Mouse (Mus musculus) large intestine, adult 2 months (tissue): Measurements from ENCODE around the gene Znrd1. TPM values are rescaled to one million over a fixed set of nuclear protein-coding genes. Genes with fewer than 3 reads are reported as not detected.

Source experiments
- DNase-seq: peaks from one replicate; pipeline ENCODE4 v3.0.0-alpha.2; 2012; ENCODE audit warnings: low read depth, low spot score
- WGBS: fragments of 180-500 bp; shearing (Covaris S2); methylation state at CpG from one replicate; pipeline ENCODE4 v1.1.7; 2018; 5-methylcytosine and 5-hydroxymethylcytosine counted together
- polyA plus RNA-seq: library from polyadenylated mRNA; depleted of rRNA; stranded (reverse); fragments of >200 nt; gene quantifications from 2 replicates; pipeline ENCODE4 v1.2.3, GENCODE M21; 2012; rRNA removed

Znrd1 gene
- polyA plus RNA-seq, 1 experiment: 49.6 TPM

DNA sequence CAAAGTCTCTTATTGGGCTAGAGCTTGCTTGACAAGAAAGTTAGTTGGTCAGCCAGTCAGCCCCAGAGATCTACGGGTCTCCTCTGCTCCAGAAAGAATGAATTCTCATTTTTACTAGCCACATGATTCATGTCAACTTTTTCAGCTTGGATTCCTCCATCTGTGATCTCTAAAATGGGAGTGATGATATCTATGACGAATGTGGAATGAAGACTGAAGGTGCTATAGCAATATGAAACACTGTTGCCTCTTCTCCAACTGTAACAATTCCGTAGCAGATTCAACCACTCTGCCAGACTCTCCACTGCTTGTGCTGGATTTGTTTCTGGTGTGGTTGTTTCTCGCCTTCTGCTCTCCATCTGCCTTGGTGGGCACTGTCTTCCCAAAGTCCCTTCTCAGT lies 27.2 kb downstream of the Znrd1 start:
- DNase-seq: no peak
- WGBS: 85% methylated on average over 4 of the region's 4 CpGs

DNA sequence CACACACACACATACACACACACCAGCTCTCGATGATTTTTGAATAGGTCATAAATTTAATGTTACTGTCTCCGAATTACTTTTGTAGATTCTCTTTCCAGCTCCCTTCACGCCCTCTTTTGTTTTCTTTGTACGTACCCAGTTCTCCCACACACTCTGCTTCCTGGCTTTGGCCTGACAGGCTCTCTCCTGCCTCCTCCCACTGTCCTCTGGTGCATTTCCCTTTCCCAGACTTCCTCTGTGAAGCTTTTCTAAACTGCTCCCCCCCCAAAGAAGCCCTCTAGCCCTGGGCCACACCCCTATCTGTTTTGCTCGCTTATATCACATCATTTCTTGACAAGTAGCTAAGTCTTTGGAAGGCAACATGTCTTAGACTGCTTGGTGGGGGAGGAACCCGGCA lies 28.1 kb downstream of the Znrd1 start:
- DNase-seq: no peak
- 52% methylated on average over 6 of the region's 6 CpGs for WGBS

DNA sequence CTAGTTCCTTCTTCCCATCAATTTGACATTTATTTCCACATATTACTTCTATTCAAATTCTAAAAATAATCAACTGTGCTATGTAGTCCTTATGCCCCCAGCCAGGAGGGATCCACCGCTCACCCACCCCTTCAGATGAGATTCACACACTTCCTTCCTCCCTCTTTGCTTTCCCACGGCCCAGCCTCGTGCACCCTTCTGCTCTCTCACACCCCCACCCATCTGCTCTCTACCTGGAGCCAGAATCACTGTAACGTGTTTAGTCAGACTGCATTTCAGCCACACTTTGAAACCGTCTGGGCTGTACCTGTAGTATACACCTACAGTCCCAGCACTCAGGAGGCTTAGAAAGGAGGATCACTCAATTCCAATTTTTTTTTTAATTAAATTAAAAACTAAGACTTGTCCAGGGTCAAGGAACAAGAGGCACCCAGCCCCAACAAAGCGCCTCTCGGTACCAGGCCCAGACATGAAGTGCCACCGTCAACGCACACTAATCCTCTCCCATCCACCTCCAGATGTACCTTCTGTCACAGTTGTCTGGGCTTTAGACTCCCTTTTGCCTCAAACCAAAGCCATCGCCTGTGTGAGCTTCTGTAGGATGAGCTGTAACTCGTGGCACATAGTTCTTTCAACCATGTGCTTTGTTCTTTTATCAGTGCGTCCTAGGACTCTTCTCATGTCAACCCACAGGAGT lies 29.0 kb downstream of the Znrd1 start:
- WGBS: 66% methylated on average over 12 of the region's 12 CpGs
- no peak for DNase-seq

DNA sequence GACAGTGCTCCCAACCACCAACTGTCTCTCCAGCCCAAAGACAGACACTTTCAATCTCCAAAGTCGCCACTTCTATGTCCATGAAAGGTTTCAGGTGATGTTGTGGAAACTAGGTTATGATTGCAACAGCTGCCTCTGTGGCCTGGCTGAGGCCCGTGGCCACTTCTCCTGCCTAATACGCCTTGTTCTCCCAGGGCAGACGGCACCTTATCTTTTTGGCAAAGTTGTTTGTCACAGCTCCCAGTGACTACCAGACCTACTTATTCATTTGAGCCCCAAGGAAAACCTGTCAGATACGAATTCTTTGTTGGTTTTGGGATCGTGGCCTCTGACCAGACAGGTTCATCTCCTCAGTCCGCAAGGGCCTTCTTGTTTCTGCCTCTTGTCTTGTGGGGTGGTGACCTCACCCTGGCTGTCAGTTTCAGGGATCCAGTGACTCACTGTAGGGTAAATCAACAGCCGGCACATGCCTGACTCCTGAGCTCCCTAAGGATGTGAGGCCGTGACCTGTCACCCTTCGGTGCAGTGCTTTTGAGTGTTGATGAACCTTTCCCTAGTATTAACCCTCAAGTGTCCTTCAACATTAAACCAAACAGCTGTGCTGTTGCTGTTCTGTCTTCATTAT lies 30.8 kb downstream of the Znrd1 start:
- DNase-seq: no peak
- 53% methylated on average over 10 of the region's 10 CpGs for WGBS

DNA sequence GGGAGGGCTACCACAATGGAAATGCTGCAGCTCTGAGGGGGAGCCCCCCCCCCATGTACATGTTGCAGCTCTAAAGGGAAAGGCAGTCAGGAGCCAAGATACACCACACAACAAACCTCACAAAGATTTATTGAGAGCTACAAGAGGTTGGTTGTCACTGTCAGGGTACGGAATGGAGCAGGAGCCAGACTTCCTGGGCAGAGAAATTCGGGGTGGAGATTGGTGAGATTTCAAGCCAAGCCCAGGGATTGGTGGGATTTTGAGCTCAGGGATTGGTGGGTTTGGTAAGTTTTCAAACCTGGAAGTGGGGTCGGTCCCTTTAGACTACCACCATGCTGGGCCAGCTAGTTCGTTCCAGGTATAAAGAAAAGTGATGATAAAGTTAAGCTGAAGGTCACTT lies 34.9 kb downstream of the Znrd1 start:
- WGBS: 78% methylated on average over 4 of the region's 4 CpGs
- DNase-seq: no peak

DNA sequence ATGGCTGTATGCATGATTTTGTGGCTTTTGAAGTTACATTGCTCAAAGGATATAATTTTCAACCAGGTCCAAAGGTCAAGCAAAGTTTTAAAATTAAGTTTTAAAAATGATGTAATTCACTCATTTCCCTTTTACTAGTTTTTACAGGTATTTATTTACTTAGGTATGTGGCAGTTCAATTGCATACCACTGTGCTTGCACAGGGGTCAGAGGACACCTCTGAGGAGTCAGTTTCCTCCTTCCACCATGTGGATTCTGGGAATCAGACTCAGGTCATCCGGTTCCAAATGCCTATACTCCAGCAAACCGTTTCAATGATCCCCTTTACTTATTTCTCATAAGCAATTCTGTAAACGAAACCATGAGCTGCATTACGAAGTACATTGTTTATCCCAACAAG lies 35.6 kb downstream of the Znrd1 start:
- 49% methylated on average over 4 of the region's 4 CpGs for WGBS
- no peak for DNase-seq

DNA sequence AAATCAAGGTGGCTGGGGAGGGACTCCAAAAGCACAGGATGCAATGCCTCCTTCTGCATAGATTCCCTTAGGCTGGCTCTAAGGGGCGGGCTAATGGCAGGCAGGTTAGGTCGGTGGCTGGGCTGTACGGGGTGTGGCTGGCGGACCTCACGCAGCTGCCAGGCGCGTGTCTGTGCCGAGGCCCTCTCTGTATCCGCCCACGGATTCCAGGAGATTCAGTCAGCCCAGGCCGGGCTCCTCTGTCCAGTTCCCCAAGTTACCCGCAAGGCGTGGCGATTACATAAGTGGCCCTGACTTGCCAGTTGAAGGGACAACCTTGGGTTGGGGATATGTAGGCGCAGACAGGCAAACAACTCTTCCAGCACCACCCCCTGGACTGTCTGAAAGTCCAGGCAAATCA lies 38.1 kb downstream of the Znrd1 start:
- no peak for DNase-seq
- whole genome bisulfite sequencing: 13% methylated on average over 15 of the region's 15 CpGs

DNA sequence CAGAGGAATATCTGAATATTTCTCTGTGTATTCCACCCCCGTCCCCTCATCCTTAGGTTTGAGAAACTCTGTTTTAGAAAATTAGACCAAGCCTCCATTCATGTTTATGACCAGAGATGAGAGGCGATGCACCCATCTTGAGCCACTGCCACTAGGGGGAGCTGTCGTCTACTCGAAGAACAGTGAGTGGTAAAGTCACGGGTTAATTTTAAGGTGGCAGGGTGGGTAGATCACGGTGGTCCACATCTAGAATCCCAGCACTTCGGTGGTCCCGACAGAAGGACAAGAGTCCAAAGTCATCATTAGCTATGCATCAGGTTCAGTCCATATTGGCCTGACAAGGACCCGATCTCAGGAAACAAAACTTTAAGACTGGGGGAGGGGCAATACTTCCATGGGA lies 43.3 kb downstream of the Znrd1 start:
- DNase-seq: no peak
- 10% methylated on average over 9 of the region's 9 CpGs for WGBS

DNA sequence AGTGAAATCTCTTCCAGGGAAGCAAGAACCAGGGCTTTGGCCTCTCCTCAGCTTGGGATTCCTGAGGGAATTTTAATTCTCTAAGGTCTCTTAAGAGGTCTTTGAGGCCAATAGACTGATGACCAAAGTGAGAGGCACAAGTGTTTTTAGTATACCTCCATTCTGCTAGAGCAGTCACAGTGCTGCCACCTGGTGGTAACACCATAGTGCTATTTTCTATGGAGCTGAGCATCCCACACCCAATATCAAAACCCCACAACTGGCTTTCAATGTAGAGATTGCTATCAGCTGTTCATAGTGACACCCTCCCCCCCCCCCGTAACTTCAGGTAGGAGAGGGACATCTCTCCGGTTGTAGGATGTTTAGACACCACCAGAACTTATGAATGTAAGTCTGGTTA lies 44.3 kb downstream of the Znrd1 start:
- 8% methylated on average over 2 of the region's 2 CpGs for WGBS
- no peak for DNase-seq

DNA sequence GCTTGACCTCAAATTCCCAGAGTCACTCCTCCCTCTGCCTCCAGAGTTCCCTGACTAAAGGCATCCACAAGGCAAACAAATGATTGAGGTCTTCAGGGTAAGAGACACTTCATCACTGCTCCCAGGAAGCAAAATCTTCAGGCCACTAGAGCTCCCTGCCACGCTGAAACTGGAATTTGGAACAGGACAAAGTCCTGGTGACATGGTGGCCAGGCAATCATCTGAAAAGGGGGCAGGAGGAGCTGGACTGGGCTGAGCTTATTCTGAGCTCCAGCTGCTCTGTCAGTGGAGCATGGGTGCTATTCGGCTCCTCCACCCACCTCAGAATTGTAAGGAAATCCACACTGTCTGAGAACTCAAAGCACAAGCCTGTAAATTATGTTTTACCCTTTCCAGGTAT lies 46.3 kb downstream of the Znrd1 start:
- 32% methylated on average over 2 of the region's 2 CpGs for WGBS
- DNase-seq: no peak

DNA sequence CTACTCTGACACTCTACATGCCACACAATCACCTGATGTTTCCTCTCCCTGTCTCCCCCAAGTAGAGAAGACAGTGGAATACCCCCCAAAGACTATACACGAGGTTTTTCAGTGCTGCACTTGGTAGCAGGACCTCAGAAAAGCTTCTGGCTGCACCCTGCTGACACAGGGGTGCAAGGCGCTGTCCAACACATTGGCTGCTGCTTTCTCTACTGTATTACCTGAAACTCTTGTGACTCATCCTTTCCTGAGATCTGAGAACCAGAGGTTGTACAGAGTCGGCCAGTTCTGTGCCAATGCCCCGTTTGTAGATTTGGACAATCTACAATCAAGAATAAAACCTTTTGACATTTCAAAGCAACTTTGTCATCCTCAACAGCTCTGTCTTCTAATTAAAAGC lies 48.6 kb downstream of the Znrd1 start:
- WGBS: 67% methylated on average over 4 of the region's 4 CpGs
- DNase-seq: no peak

DNA sequence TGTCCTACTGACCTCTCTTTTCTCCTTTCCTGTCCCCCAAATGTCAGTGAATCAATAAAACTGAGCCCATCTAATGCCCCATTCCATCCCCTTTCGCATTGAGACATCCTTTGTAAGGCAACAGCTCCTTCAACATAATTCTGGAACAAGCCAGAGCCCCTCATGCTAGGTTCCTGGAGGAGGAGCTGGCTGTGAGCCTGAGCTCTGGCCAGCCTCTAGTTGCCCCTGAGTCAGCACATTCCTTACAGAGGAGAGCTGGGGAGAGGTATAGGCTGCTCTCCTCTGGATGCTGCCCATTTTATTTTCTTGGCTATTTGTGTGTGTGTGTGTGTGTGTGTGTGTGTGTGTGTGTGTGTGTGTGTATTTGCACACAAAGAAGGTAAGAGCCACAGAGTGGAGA lies 50.1 kb downstream of the Znrd1 start:
- WGBS: 59% methylated on average over 1 of the region's 1 CpGs
- DNase-seq: no peak

Other genes starting within 250 kb of the Znrd1 start
- not detected in 2 replicates for gene H2-M10.5, start 185.6 kb downstream of the Znrd1 start, polyA plus RNA-seq
- gene H2-M10.6, start 146.4 kb downstream of the Znrd1 start, polyA plus RNA-seq: not detected in 2 replicates
- gene Trim26, start 121.4 kb downstream of the Znrd1 start, polyA plus RNA-seq: 36.3 and 48.6 TPM in 2 replicates
- 49.0 and 59.4 TPM in 2 replicates for gene Trim15, start 91.3 kb downstream of the Znrd1 start, polyA plus RNA-seq
- gene Trim10, start 89.0 kb downstream of the Znrd1 start, polyA plus RNA-seq: 0.12 and 0.24 TPM in 2 replicates
- gene Trim40, start 68.4 kb downstream of the Znrd1 start, polyA plus RNA-seq: 65.2 and 73.9 TPM in 2 replicates
- gene Trim31, start 60.4 kb downstream of the Znrd1 start, polyA plus RNA-seq: 45.9 and 70.6 TPM in 2 replicates
- gene Rnf39, start 15.6 kb downstream of the Znrd1 start, polyA plus RNA-seq: 4.7 and 4.8 TPM in 2 replicates
- gene Ppp1r11, start 6.8 kb downstream of the Znrd1 start, polyA plus RNA-seq: 46.0 and 54.1 TPM in 2 replicates
- gene Znrd1as, start within 50 bp of the Znrd1 start, polyA plus RNA-seq: 1.2 and 2.2 TPM in 2 replicates
- gene 2410137M14Rik, start 22.7 kb upstream of the Znrd1 start, polyA plus RNA-seq: not detected in 2 replicates
- 0.14 TPM in 1 of 2 replicates, not detected in the other for gene H2-M5, start 31.0 kb upstream of the Znrd1 start, polyA plus RNA-seq
- 1.4 and 2.6 TPM in 2 replicates for gene Zfp57, start 42.6 kb upstream of the Znrd1 start, polyA plus RNA-seq
- not detected in 2 replicates for gene Mog, start 64.8 kb upstream of the Znrd1 start, polyA plus RNA-seq
- 8.1 and 11.3 TPM in 2 replicates for gene Gabbr1, start 87.4 kb upstream of the Znrd1 start, polyA plus RNA-seq
- gene Olfr90, start 129.9 kb upstream of the Znrd1 start, polyA plus RNA-seq: not detected in 2 replicates
- gene Olfr91, start 139.7 kb upstream of the Znrd1 start, polyA plus RNA-seq: not detected in 2 replicates
- gene Olfr92, start 161.5 kb upstream of the Znrd1 start, polyA plus RNA-seq: not detected in 2 replicates
- not detected in 2 replicates for gene Olfr93, start 202.9 kb upstream of the Znrd1 start, polyA plus RNA-seq
- gene Ubd, start 235.3 kb upstream of the Znrd1 start, polyA plus RNA-seq: 12.6 and 18.4 TPM in 2 replicates
- gene Olfr94, start 242.4 kb upstream of the Znrd1 start, polyA plus RNA-seq: not detected in 2 replicates